Mouse (Mus musculus) layer of hippocampus, postnatal 36 days (tissue): ENCODE data around the gene Cep152. TPM values are rescaled to one million over a fixed set of nuclear protein-coding genes. Genes with fewer than 3 reads are reported as not detected.
A peak's percentile ranks its signal among the peaks of the same experiment; 100 is the strongest.

ENCODE experiments used
- DNase-seq, 2 experiments: peaks; one replicate each; pipeline ENCODE4 v3.0.0; 2022
- total RNA-seq, 2 experiments: library from RNA; stranded (reverse); gene quantifications; 2 replicates each; pipeline ENCODE4 v1.2.3; 2021

Gene Cep152
- total RNA-seq, 2 experiments from 2014 or later: 3.5 to 4.1 TPM

GRCm38 (mm10) chr2:125624127-125624685 is 707 bp downstream of the Cep152 start:
- DNase-seq: no peak

GRCm38 (mm10) chr2:125623211-125623610 is 1.7 kb downstream of the Cep152 start:
- no peak for DNase-seq

- no peak for DNase-seq
Observed at GRCm38 (mm10) chr2:125620213-125620907, 4.6 kb downstream of the Cep152 start.

GRCm38 (mm10) chr2:125615858-125616424 is 9.0 kb downstream of the Cep152 start:
- DNase-seq: no peak

- DNase-seq: no peak
Observed at GRCm38 (mm10) chr2:125615440-125615839, 9.5 kb downstream of the Cep152 start.

GRCm38 (mm10) chr2:125606220-125606845 is 18.6 kb downstream of the Cep152 start:
- peak; percentile 45 to 46 for DNase-seq

- DNase-seq: no peak
Observed at GRCm38 (mm10) chr2:125604646-125605045, 20.3 kb downstream of the Cep152 start.

- no peak for DNase-seq
Observed at GRCm38 (mm10) chr2:125602970-125603369, 21.9 kb downstream of the Cep152 start.

GRCm38 (mm10) chr2:125598958-125599357 is 26.0 kb downstream of the Cep152 start:
- DNase-seq: no peak

GRCm38 (mm10) chr2:125598251-125598650 is 26.7 kb downstream of the Cep152 start:
- DNase-seq: no peak

- DNase-seq: no peak
Observed at GRCm38 (mm10) chr2:125594786-125595185, 30.1 kb downstream of the Cep152 start.

- no peak for DNase-seq
Observed at GRCm38 (mm10) chr2:125594072-125594471, 30.8 kb downstream of the Cep152 start.

- DNase-seq: no peak
Observed at GRCm38 (mm10) chr2:125591895-125592294, 33.0 kb downstream of the Cep152 start.

GRCm38 (mm10) chr2:125589287-125589686 is 35.6 kb downstream of the Cep152 start:
- DNase-seq: no peak

- DNase-seq: no peak
Observed at GRCm38 (mm10) chr2:125581081-125581480, 43.8 kb downstream of the Cep152 start.

GRCm38 (mm10) chr2:125577670-125578069 is 47.2 kb downstream of the Cep152 start:
- DNase-seq: no peak

- no peak for DNase-seq
Observed at GRCm38 (mm10) chr2:125576498-125576897, 48.4 kb downstream of the Cep152 start.

- no peak for DNase-seq
Observed at GRCm38 (mm10) chr2:125575766-125576165, 49.1 kb downstream of the Cep152 start.

- no peak for DNase-seq
Observed at GRCm38 (mm10) chr2:125563884-125564283, 61.0 kb downstream of the Cep152 start.

- DNase-seq: no peak
Observed at GRCm38 (mm10) chr2:125562407-125562806, 62.5 kb downstream of the Cep152 start.

GRCm38 (mm10) chr2:125560037-125560436 is 64.9 kb downstream of the Cep152 start:
- DNase-seq: no peak

GRCm38 (mm10) chr2:125558634-125559589 is 66.0 kb downstream of the Cep152 start:
- DNase-seq: no peak
